Mouse (Mus musculus) stomach, embryonic 16.5 days (tissue): ENCODE data around the gene Duox1. TPM values are rescaled to one million over a fixed set of nuclear protein-coding genes. Genes with fewer than 3 reads are reported as not detected.
A peak's percentile ranks its signal among the peaks of the same experiment; 100 is the strongest.

ENCODE experiments used
- ATAC-seq: fragments of 200-750 bp; cut with Nextera tagmentation; 2 replicates; pipeline ENCODE4 v1.8.0; 2017; ENCODE audit warnings: moderate number of reproducible peaks, moderate TSS enrichment; ENCODE audit not compliant: insufficient read depth, low FRiP score
- H3K27ac ChIP-seq: fragments of 300-500 bp; sonication (generic); 2 replicates; pipeline ENCODE4 v1.5.1; 2014; ENCODE audit warnings: low read length
- H3K27me3 ChIP-seq: fragments of 300-500 bp; sonication (generic); 2 replicates; pipeline ENCODE4 v1.6.1; 2014; ENCODE audit warnings: low read length, control low read depth, mixed read lengths; ENCODE audit not compliant: control insufficient read depth, insufficient read depth
- H3K36me3 ChIP-seq: fragments of 300-500 bp; sonication (generic); 2 replicates; pipeline ENCODE4 v1.6.1; 2014; ENCODE audit warnings: low read length; ENCODE audit not compliant: control insufficient read depth, insufficient read depth
- H3K4me1 ChIP-seq: fragments of 300-500 bp; sonication (generic); 2 replicates; pipeline ENCODE4 v1.6.1; 2014; ENCODE audit warnings: low read length, control low read depth, mixed read lengths; ENCODE audit not compliant: control insufficient read depth, insufficient read depth
- H3K4me2 ChIP-seq: fragments of 300-500 bp; sonication (generic); 2 replicates; pipeline ENCODE4 v1.6.1; 2014; ENCODE audit warnings: low read depth, low read length, mixed read lengths
- H3K4me3 ChIP-seq: fragments of 300-500 bp; sonication (generic); replicated peaks from 2 replicates; pipeline ENCODE4 v1.5.1; 2014; ENCODE audit warnings: mild to moderate bottlenecking, low read length
- H3K9ac ChIP-seq: fragments of 300-500 bp; sonication (generic); 2 replicates; pipeline ENCODE4 v1.6.1; 2014; ENCODE audit warnings: low read length
- H3K9me3 ChIP-seq: fragments of 300-500 bp; sonication (generic); replicated peaks from 2 replicates; pipeline ENCODE4 v1.6.1; 2016; ENCODE audit warnings: low read length, control low read depth; ENCODE audit not compliant: control insufficient read depth
- WGBS: fragments of 180-500 bp; shearing (Covaris S2); extraction: QIAGEN DNeasy Blood & Tissue Kit; methylation state at CpG from one replicate; pipeline ENCODE4 v1.1.7; 2014; 5-methylcytosine and 5-hydroxymethylcytosine counted together
- polyA plus RNA-seq: library from polyadenylated mRNA; unstranded; fragments of >200 nt; fragmentation: Nextera tagmentation; extraction: Ambion mirVana; gene quantifications from 2 replicates; pipeline ENCODE4 v1.2.1, GENCODE M21; 2015

The Duox1 gene
- polyA plus RNA-seq, 1 experiment from 2014 or later: 2.7 TPM

DNA sequence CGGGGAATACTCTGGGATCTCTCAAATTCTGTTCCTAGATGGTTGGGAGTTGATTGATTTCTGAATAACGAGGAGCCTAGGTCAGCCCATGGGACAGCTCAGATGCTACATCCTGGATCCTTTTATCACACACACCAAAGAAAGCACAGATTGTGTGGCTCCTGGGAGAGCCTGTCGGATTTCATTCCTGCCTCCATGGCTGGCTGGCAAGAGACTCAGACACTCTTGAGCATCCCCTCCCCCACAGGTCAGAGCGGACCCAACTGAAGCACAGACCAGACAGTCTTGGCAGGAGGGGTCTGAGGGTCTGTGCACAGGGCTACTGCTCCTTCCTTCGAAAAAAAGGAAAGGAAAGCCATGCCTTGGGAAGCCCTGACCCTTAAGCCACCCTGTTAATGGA is 51.2 kb downstream of the Duox1 start:
- Histone ChIP-seq H3K4me3 (no peak overlapping the region), H3K9me3 (no peaks in the 10 kb centered on the region), H3K36me3 (no peaks in the 10 kb centered on the region), H3K27ac (no peak overlapping the region), H3K4me1 (peaks cover 20% of the 10 kb centered on the region), H3K27me3 (no peaks in the 10 kb centered on the region), H3K9ac (no peak overlapping the region), H3K4me2 (peak overlapping the region; percentile 90)
- 60% methylated on average over 5 of the region's 5 CpGs for WGBS
- no peak for ATAC-seq

DNA sequence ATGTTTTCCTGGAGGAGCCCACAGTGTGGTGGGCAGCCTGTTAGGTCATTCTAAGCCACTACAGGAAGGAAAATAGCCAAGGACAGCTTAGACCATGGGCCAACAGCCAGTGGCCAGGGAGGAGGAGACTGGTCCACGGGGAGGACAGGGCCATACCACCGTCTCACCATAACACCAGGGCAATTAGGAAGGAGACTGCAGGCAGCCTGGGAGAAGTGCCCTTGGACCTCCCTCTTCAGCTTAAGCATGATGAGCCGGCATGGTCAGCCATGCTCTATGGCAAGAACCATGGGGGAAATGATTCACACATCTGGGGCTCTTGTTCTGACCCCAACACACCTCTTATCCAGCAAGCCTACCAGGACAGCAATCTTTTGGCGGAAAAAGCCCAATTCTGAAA is 51.7 kb downstream of the Duox1 start:
- WGBS: 54% methylated on average over 4 of the region's 4 CpGs
- H3K9ac ChIP-seq: no peak overlapping the region
- H3K4me1 ChIP-seq: peaks cover 20% of the 10 kb centered on the region

DNA sequence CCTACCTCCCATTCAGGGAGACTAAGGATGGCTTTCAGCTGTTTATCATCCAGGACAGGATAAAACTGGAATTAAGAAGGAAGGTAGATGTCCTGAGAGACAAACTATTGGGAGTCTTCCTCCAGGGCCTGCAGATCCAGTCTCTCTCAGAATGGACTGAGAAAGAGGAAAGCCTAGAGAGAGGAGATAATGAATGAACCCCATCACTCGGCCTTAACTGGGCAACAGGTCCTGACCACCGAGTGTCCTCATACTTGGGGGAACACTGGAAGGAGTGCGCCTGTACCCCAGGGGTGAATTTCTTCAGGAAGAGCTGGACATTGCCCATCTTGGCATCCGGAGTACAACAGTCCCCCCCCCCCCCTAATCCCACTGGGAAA is 52.2 kb downstream of the Duox1 start:
- Histone ChIP-seq H3K4me1 (peaks cover 20% of the 10 kb centered on the region), H3K27me3 (no peaks in the 10 kb centered on the region), H3K4me2 (peak overlapping the region; percentile 90), H3K9me3 (no peaks in the 10 kb centered on the region), H3K9ac (peak overlapping the region; percentile 92), H3K4me3 (peak overlapping the region; percentile 85), H3K36me3 (no peaks in the 10 kb centered on the region), H3K27ac (no peak overlapping the region)
- 20% methylated on average over 4 of the region's 4 CpGs for WGBS
- ATAC-seq: no peak

More for the DNA sequence above, 51.7 kb downstream of the Duox1 start:
- Histone ChIP-seq H3K4me3 (peak overlapping the region; percentile 85; the same call in 1 of the 2 replicates), H3K27me3 (no peaks in the 10 kb centered on the region), H3K36me3 (no peaks in the 10 kb centered on the region), H3K4me2 (peak overlapping the region; percentile 90), H3K27ac (no peak overlapping the region), H3K9me3 (no peaks in the 10 kb centered on the region)
- no peak for ATAC-seq

- Histone ChIP-seq H3K4me1 (peaks cover 20% of the 10 kb centered on the region), H3K27me3 (no peaks in the 10 kb centered on the region), H3K9ac (peak overlapping the region; percentile 92), H3K9me3 (no peaks in the 10 kb centered on the region), H3K27ac (peak overlapping the region; percentile 55), H3K4me3 (peak overlapping the region; percentile 85), H3K36me3 (no peaks in the 10 kb centered on the region), H3K4me2 (peak overlapping the region; percentile 90)
- peak; percentile 70 for ATAC-seq
- 3% methylated on average over 38 of the region's 55 CpGs for WGBS
Measured at GRCm38 (mm10) chr2:122368081-122368971, 52.9 kb downstream of the Duox1 start.

DNA sequence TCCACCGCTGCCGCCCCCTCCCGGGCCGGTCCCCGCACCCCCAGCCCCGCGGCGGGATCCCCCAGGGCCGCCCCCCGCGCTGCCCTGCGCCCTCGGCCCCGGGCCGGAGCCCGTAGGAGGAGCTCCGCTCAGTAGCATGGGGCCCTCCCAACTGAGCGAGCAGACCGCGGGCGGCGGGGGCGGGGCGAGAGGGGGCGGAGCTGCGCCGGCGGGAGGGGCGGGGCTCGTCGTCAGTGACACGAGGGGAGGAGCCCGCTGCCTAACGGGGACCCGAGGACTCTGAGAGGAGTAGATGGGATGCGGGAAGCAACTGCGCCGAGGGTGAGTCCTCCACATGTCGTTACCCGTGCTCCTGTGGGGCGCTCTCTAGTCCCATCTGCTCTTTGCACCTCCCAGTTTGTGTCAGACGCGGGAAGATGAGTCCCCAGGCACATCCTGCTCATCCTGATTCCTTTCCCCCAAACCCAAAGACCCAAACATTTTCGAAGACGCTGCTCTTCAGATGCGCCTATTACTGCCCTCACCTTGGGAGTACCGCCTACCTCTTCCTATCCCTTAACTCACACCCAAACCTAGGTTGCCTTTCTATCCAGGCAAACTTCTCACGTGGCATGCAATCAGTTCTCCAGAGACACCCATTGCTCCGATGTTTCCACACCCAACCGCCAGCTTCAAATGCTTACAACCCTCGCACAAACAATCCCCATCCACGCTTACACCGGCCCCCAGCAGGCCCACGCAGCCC is 53.7 kb downstream of the Duox1 start, which contains the start of gene Shf:
TSS of gene Shf (minus strand) at position 168 of the 745 bp plus-strand sequence.
- H3K36me3 ChIP-seq: no peaks in the 10 kb centered on the region
- peak within 1 kb of the TSS; percentile 92 for H3K9ac ChIP-seq
- no peaks in the 10 kb centered on the region for H3K27me3 ChIP-seq
- H3K27ac ChIP-seq: peak within 1 kb of the TSS; percentile 55
- under 1% methylated on average over 51 of the region's 54 CpGs for WGBS
- peak; percentile 96 for ATAC-seq
- peaks cover 20% of the 10 kb centered on the region for H3K4me1 ChIP-seq
- H3K4me3 ChIP-seq: peak within 1 kb of the TSS; percentile 85
- H3K9me3 ChIP-seq: no peaks in the 10 kb centered on the region
- H3K4me2 ChIP-seq: peak within 1 kb of the TSS; percentile 90

GRCm38 (mm10) chr2:122370101-122370750 is 54.8 kb downstream of the Duox1 start:
- H3K4me3 ChIP-seq: no peak overlapping the region
- WGBS: 54% methylated on average over 10 of the region's 10 CpGs
- H3K9ac ChIP-seq: no peak overlapping the region
- no peak overlapping the region for H3K4me2 ChIP-seq
- H3K27me3 ChIP-seq: no peaks in the 10 kb centered on the region
- no peaks in the 10 kb centered on the region for H3K36me3 ChIP-seq
- H3K4me1 ChIP-seq: peaks cover 24% of the 10 kb centered on the region
- H3K9me3 ChIP-seq: no peaks in the 10 kb centered on the region
- H3K27ac ChIP-seq: no peak overlapping the region
- no peak for ATAC-seq

DNA sequence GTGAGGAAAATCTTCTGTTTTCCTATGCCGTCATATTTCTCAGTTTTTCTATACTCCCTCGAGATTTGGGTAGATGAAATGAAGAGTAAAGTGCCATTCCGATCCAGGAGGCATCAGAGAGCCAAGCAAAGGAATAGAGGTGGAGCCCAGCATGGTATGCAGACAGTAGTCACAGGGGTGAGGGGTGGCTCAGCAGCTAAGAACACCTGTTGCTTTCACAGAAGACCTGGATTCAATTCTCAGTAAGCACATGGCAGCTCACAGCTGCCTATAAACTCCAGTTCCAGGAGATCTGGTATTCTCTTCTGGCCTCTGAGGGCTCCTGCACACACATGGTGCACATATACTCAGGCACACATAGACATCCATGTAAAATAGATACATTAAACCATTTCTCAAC is 56.6 kb downstream of the Duox1 start:
- 58% methylated on average over 3 of the region's 3 CpGs for WGBS
- H3K4me1 ChIP-seq: peaks cover 20% of the 10 kb centered on the region
- no peak overlapping the region for H3K9ac ChIP-seq
- H3K27ac ChIP-seq: no peak overlapping the region
- no peaks in the 10 kb centered on the region for H3K9me3 ChIP-seq
- ATAC-seq: no peak
- no peak overlapping the region for H3K4me3 ChIP-seq
- no peak overlapping the region for H3K4me2 ChIP-seq
- no peaks in the 10 kb centered on the region for H3K27me3 ChIP-seq
- H3K36me3 ChIP-seq: no peaks in the 10 kb centered on the region

DNA sequence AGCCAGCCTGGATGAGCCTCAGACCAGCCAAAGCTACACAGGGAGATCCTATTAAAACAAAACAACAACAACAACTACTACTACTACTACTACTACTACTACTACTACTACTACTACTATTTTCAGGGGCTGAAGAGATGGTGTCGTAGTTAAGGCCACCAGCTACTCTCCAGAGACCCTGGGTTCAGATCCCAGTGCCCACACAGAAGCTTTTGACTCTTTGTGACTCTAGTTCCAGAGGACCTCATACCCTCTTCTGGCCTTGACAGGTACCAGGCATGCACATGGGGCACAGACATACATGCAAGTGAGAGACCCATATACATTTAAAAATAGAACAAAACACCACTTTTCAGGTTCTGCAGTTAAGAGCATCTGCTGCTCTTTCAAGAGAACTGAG is 57.1 kb downstream of the Duox1 start:
- Histone ChIP-seq H3K27ac (no peak overlapping the region), H3K9me3 (no peaks in the 10 kb centered on the region), H3K4me3 (no peak overlapping the region), H3K36me3 (no peaks in the 10 kb centered on the region), H3K4me1 (peaks cover 17% of the 10 kb centered on the region), H3K4me2 (no peak overlapping the region), H3K27me3 (no peaks in the 10 kb centered on the region), H3K9ac (no peak overlapping the region)
- WGBS: 81% methylated on average over 1 of the region's 1 CpGs
- no peak for ATAC-seq
